Mouse (Mus musculus) NIH3T3 (cell line): ENCODE data around the gene Stambpl1.
"Not testable (repeated sequence)": the region's sequence is repeated elsewhere in the genome, so short reads cannot be mapped to it uniquely, and the experiment has no call there.

Experiments
- DNase-seq: peaks from one replicate; pipeline ENCODE4 v3.0.0-alpha.2; 2012; ENCODE audit warnings: low read depth

Gene Stambpl1

DNA sequence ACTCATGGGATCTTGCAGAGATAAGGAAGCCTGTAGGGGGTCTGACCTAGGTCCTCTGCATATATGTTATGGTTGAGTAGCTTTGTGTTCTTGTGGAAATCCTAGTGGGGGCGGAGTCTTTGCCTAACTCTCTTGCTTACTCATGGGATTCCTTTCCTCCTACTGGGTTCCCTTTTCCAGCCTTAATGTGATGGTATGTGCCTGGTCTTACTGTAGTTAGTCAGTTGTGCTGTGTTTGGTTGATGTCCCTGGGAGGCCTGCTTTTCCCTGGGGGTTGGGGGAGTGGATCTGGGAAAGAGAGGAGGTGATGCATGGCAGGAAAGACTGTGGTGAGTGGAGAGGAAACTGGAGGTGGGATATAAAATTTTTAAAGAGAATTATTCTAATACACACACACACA lies 6.0 kb downstream of the Stambpl1 start:
- DNase-seq = peak; percentile 80

DNA sequence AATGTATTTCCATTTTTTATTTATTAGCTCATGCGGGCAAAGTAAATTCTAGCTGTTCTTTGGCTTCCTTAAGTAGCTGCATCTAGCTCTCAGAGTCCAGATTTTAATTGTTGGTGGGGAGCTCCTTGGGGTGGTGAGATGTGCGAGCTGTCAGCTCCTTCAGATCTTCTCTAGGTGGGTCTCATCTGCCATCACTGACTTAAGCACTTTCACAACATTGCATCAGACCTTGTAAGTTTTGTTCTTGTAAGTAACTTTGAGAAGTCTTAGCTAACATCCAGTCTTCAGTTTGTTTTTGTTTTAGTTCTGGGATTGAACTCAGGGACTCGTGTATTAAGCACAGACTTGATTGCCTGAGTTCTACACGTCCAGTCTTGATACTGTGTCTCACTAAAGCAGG lies 6.9 kb downstream of the Stambpl1 start:
- DNase-seq = peak; percentile 62

DNA sequence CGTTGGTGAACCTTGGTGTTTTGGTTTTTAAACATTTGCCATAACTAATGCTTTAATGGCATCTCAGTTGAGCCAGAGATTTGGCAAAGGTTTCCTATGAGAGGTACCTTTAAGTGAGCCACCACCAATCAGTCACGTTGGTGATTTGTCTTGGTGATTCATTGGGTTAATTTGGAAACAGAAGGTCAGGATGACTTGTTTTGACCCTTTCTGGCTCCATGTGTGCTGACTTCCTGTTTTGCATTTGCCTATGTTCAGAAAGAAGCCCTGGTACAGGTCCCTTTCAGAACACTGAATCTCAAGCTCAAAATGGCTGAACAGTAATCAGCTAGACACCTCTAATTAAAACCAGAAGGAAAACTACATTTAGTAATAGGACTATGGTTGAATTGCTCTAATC lies 7.5 kb downstream of the Stambpl1 start:
- DNase-seq = no peak

DNA sequence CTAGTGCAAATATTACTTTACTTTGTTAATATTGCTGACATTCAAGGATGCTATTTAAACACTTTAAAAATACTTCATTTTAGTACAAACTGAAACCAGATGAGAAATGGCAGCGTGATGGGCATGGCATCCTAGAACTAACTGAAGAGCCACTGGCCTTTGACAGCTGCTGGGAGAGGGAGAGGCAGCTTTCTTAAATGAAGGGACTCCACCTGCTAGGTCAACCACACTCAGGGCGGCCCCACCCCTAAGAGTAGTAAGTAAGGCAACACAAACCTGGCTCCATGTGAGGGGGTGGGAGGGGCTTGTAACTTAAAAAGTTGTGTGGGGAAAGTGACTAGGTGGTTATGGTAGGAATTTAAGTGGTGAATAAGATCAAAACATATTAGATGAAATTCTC lies 10.6 kb downstream of the Stambpl1 start:
- no peak for DNase-seq

DNA sequence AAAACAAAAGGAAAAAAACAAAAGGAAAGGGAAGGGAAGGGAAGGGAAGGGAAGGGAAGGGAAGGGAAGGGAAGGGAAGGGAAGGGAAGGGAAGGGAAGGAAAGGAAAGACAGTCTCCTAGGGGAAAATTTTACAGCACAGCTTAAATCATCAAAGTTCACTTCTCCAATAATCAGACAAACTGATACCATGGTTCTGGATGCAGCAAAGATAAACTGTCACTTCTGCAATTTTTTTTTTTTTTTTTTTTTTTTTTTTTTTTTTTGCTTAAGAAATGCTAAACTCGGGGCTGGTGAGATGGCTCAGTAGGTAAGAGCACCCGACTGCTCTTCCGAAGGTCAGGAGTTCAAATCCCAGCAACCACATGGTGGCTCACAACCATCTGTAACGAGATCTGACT lies 14.1 kb downstream of the Stambpl1 start:
- DNase-seq = not testable (repeated sequence)

DNA sequence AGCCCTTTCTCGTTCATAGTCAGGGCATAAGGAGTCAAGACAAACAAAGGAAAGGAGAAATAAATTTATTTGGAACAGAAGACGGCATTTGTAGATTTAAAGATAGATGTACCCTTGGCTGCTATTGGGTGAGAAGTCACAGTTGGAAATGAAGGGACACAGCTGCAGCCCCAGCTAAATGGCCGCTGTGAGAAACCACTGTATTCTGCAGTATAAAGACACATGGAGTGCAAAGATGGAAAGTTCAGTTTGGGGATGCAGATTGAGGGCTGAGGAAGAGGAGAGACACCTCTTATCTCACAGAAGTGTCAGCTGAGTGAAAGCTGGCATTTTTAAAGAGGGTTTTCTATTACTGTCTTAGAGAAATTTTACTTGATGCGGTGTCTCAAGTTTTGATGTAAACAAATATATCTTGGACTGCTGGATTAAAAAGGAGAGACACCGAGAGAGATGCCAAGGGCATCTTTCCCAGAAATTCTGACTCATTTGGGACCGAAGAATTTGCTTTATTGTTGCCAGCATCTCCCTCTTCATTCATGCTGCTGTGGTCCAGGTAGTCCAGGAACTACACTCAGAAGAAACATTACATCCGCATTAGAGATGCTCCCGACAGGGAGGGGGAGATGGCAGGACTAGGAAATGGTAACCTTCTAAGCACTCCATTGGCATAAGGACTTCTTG lies 14.9 kb downstream of the Stambpl1 start:
- peak; percentile 92 for DNase-seq

DNA sequence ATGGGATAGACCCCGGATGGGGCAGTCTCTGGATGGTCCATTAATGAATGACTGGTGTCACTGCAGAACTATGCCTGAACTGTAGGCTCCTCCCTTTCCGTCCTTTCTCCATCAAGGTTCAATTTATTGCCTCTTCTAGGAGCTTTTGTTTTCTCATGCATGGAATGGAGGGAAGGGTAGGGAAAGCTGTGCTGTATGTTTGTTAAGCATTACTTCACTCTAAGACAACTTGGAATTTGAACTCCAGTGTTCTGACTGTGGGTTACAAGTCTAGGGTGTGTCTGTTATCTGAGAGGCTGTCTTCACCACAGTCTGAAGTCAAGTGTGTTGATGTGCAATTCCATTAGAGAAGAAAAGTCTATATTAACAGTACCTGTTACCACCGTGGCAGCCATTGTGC lies 17.0 kb downstream of the Stambpl1 start:
- DNase-seq = no peak

DNA sequence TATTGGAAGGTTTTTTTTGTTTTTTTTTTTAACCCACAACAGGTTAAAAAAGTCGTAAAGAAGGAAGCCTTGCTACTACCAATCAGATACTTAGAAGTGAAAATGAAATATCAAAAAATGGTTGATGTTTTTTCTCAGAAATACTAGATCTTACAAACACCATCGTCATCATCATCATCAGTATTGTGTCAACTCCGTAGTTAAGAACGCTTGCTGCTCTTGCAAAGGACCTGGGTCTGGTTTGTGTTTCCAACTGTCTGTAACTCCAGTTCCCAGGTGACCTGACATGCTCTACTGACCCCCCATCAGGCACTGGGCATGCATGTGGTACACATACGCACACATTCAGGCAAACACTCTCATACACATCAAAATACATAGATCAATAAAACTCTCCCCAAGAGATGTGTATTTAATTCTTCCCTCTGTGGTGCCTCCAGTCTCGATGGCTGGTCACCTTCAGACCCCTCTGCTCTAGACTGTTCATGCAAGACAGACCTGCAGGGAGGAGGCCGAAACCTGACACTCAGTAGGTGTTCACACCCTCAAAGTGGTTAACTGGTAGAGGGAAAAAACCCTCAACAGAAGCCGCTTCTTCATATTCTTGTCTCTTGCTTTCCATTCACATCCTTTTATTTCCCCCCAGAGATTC lies 18.0 kb downstream of the Stambpl1 start:
- DNase-seq = no peak

DNA sequence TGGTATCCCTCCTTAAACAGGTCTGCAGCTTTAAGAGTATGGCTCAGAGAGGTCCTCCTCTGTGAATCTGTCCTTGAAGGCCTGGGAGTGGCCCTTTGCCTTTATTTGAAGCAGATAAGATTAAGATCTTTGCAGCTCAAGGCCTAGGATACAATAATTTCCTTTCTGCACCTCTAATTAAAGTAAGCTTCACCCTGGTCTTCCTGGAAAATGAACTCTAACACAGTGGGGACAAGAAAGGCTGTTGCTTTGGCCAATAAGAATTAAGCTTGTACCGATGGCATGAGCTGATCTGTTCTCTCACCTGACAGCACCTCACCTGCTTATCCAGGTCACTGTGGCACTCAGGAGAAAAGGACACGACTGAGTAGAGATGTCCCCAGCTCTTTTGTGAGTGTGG lies 18.8 kb downstream of the Stambpl1 start:
- DNase-seq = no peak

DNA sequence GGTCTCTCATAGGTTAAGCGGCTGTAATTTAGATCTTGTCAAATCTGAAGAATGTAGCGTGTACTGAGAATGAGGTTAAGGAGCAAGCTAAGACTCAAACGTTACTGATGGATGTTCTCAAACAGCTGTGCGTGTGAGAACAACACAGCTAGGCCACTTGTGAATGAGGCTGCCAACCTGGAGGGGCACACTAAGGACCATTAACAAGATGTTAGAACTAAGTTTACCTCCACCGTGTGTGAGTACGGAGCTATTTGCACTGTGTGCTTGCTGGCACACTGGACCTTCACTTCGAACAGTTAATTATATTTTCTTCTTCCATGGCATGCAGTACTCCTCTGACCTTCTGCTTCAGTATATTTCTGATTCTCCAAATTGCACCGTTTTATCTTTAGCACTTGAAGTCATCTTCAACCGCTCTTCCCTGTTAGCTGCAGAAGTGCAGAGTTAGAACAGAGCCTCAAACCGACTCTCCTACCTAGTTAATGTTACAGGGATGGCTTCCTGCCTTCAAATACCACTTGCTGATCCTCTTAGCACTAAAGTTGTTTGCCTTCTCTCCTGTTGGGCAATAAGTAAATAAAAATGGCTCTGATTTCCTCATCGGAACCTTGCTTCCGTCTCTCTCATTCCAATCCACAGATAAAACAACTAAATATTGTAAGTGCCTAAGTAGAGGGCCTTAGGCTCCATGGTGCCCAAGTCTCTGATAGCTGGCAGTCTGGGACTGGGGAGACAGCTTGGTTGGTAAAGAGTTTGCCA lies 20.6 kb downstream of the Stambpl1 start:
- no peak for DNase-seq

DNA sequence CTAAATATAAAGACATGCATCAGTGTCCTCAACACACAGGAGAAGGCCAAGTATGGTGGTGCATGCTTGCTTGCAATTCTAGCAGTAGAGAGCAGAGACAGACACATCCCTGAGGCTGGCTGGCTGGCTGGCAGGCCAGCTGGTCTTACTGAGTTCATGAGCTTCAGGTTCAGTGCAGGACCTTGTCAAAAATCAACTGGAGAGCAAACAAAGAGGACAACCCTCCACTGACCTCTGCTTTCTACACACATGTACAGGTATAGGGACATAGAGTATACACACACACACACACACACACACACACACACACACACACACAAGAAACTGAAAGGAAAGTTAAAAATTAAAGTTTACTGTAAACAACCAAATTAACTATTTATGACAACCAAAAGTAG lies 21.2 kb downstream of the Stambpl1 start:
- no peak for DNase-seq

DNA sequence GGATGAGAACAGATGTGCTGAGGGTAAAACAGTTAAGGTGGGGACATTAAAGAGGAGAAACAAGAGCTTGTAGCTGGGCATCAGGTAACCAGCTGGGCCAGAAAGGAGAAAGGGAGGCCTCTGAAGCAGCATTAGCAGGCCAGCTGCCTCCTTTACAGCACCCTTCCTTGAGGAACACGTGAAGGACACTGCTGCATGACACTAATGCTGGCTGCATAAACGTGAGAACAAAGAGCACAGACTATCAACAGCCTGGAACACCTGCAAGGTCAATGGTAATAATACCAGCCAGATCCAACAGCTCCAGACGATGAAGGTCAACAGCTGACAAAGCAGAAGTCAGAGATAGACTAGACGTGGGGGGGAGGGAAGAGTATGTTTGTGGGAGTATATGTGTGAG lies 22.1 kb downstream of the Stambpl1 start:
- no peak for DNase-seq

DNA sequence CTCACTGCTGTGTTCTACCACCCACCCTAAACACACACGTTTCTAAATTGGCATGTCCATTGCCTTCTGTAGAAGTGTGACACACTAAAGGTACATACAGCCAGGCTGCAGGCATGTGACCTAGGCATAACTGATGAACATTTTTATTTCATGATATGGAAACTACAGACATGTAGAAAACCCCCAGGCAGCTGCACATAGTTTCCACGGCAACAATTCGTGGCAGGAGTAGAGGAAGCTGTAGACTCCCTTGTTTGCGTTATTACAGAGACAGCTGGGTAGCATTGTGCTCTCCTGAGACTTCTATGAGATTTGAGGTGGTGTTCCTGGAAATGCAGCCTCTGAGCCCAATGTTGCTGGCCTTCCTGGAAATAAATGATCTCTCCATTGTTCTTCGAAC lies 24.9 kb downstream of the Stambpl1 start:
- no peak for DNase-seq

DNA sequence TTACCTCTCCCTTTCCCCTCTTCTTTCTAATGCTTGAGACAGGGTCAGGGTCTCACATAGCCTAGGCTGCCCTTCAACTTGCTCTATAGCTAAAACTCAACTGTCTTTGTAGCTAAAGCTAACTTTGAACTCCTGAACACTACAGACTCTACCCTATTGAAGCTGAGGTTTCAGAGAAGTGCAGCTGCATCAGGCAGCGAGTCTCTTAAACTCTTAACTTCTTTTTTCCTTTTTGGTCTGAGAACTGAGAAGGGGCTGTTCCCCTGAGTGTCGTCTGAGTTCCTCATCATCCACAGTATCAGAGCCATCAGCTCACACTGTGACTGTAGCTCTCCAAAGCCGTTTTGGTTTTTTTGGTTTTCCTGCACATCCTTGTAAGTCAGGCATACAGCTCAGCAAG lies 25.7 kb downstream of the Stambpl1 start:
- no peak for DNase-seq

DNA sequence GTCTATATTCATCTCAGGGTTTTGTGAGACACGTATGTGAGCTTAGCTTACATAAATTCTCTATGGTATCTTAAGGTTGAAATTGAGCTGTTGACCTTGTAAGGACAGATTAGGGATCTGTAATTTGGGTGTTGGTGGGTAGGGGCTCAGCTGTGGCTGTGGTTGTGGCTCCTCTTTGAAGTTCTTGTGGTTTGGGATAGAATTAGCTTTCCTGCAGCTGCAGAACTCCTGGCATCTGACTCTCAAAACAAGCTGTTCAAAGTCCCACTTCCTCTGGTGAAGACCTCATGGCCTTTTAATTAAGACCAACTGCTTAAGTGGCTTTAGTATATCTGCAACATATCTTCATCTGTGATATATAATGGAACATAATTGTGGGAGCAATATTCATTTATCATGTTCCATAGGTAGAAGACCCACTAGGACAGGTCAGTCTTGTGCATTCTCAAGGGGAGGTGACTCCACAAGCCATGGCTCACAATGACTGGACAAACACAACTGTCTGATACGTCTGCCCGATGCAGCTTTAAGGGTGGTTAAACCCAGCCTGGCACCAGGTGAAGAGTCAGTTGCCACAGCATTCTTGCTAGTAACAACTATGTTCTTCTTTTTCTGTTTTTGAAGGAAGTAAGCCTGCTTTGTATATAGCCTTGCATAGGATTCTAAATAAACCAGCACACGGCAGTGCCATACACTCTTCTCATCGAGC lies 27.4 kb downstream of the Stambpl1 start:
- DNase-seq = no peak

DNA sequence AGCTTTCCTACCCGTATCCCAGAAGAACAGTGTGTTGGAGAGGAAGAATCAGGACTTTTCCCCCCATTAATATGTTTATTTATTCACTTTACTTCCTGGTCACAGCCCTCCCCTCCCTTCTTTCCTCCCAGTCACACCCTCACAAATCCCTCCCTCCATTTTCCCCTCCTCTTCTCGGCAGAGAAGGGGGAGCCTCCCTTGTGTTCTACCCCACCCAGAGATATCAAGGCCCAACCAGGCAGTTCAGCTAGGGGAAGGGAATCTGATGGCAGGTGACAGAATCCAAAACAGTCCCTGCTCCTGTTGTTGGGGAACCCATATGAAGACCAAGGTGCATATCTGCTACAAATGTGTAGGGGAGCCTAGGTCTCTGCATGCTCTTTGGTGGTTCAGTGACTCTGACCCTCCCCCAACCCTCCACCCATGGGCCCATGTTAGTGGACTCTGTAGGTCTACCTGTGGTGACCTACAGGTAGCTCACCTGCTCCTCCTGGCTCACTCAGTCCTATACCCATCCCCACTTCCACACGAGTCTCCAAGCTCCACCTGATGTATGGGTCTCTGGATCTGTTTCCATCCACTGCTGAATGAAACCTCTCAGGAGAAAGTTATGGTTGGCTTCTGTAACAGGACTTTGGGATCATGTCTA lies 28.8 kb downstream of the Stambpl1 start:
- DNase-seq = no peak

DNA sequence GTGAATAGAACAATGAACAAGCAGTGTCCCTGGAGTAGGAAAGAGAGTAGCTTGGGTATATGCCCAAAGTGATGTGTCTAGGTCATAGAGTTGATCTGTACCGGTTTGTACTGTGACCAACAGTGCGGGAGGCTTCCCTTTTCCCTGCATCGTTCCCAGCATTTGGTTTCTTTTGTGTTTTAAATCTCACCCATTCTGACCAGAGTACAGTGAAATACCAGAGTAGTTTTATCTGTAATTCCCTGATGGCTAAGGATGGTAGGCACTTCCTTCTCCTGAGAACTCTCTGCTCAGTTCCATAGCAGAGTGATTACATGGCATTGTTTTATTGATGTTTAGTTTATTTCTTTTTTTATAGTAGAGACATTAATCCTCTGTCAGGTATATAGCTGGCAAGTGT lies 30.8 kb downstream of the Stambpl1 start:
- DNase-seq = no peak

DNA sequence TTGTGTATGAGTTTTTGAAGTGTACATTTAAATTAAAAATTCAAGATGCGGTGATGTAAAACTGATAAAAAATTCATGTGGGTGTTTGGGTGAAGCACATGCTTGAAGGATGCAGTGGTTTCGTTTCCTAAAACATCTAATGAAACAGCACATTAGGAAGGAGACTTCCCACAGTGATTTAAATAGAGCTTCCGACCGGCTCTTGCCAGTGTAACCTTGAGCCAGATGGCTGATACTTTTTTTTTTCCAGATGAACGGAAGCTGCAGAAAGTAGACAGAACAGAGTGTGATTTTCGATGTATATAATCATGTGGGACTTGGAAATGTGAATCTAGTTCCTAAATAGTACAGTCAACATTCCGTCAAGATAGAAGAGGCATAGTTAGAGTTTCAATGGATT lies 39.6 kb downstream of the Stambpl1 start:
- no peak for DNase-seq

DNA sequence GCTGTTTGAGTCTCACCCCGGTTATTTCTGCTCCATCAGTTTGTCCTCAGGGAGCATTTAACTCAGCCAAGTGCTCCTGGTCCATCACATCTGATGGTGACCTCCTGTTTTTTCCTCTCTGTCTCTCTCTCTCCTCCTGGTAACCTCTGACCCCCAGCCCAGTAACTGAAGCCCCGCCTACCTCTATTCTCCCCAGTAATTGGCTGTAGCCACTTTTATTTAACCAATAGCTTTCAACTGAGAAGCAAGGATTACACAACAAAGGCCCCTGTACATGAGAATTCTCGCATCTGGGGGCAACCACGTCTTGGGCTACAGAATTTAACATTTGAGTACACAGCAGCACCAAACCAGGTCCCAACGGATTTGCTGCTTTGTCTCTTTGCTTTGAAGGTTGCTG lies 40.3 kb downstream of the Stambpl1 start:
- no peak for DNase-seq

DNA sequence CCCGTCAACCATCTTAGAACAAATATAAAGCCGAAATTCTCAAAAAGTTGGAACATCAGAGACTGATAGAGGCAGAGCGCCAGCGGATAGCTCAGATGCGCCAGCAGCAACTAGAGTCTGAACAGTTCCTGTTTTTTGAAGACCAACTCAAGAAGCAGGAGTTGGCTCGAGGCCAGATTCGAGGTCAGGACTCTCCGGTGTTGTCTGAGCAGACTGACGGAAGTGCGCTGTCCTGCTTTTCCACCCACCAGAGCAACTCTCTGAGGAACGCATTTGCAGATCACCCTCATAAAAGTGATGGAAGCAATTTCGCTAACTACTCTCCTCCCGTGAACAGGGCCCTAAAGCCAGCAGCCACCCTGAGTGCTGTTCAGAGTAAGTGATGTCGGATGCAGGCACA lies 41.9 kb downstream of the Stambpl1 start:
- DNase-seq = peak; percentile 28

DNA sequence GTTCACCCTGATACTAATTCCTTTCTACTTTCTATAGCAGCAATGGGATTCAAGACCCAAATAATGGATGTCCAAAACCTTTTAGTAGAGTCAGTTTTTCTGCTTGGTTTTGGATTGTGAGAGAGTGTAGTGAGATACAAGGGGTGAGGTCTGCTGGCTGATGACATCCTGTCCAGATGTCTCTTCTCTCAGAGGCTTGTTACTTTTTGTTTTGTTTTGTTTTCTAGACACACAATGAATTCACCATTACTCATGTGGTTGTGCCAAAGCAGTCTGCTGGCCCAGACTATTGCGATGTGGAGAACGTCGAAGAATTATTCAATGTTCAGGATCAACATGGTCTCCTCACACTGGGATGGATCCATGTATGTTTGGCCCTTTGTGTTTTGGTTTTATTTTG lies 44.0 kb downstream of the Stambpl1 start:
- no peak for DNase-seq

DNA sequence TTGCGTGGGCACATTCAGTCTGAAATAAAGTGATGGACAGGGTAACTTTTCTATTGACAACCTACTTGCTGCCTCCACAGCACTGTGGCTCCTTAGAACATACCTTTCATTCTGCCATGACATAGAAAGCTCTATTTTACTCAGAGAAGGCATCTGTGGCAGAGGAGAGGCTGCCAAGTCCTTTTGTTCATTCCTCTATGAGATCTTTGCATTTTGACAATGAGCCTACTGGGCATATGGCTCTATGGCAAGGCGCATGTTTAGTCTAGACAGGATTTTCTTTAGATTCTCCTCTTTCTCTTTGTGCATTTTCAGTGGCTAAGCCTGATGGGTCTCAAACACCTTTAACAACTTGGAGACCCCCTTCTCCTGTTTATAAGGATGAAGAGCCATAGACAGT lies 45.7 kb downstream of the Stambpl1 start:
- DNase-seq = no peak
